Mouse (Mus musculus): ENCODE measurements around the gene Prrg4.
"Not testable (repeated sequence)": the region's sequence is repeated elsewhere in the genome, so short reads cannot be mapped to it uniquely, and the experiment has no call there.

Prrg4 gene

DNA sequence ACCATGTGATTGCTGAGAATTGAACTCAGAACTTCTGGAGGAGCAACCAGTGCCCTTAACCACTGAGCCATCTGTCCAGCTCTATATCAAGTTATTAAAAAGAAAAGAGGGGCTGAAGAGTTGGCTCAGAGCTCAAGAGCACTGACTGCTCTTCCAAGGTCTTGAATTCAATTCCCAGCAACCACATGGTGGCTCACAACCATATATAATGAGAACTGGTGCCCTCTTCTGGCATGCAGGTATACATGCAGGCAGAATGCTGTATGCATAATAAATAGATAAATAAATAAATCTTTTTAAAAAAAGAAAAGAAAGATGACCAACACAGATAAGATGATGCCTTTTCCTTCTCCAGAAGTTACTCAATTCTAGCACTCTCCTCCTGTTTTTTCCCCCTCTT is 8.7 kb downstream of the Prrg4 start:
- DNase-seq, result no peak

DNA sequence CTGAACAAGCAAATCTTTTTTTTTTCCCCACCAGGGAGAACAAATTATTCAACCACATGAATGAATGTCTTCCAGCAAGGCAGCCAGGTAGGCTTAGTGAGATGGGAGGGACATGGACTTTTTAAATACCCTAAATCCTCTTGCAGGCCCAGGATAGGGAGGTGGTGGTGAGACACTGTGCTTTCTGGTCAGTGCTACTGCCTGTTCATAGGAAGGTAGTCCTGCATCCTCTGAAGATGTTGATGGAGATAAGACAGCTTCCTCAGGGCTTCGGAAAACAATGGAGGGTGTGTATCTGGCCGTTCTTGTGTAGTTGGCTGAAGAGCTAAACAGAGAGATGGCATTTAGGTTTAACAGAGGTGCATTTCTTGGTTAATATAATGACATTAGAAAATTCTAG is 17.2 kb downstream of the Prrg4 start:
- no peak for DNase-seq

DNA sequence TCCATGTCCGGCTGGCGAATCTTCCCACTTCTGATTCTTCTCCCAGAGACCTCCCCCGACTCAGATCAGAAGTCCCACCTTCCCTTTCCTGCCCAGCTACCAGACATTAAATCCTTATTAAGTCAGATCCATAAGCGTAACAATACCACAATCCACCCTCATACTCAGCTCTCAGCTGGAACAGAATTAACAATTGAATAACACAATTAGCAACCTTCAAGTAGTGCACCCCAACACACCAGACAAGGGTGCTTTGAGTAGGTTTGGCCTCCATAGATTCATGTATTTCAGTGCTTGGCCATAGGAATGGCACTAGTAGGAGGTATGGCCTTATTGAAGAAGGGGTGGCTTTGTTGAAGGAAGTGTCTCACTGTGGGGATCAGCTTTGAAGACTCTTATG is 23.5 kb downstream of the Prrg4 start:
- no peak for DNase-seq

DNA sequence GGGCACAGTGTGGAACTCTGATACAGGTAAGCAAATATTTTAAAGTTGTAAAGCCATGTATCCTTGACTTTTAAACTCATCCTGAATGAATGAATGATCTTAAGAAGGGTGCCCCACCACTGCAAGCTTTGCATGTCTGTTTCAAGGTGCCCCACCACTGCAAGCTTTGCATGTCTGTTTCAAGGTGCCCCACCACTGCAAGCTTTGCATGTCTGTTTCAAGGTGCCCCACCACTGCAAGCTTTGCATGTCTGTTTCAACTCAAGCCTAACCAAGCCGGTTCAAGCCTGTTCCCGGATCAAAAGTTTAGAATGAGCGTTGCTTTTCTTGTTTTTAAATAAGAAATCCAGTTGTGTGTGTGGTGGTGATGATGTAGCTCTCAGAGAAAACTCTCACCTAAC is 30.9 kb downstream of the Prrg4 start:
- DNase-seq, result not testable (repeated sequence)

DNA sequence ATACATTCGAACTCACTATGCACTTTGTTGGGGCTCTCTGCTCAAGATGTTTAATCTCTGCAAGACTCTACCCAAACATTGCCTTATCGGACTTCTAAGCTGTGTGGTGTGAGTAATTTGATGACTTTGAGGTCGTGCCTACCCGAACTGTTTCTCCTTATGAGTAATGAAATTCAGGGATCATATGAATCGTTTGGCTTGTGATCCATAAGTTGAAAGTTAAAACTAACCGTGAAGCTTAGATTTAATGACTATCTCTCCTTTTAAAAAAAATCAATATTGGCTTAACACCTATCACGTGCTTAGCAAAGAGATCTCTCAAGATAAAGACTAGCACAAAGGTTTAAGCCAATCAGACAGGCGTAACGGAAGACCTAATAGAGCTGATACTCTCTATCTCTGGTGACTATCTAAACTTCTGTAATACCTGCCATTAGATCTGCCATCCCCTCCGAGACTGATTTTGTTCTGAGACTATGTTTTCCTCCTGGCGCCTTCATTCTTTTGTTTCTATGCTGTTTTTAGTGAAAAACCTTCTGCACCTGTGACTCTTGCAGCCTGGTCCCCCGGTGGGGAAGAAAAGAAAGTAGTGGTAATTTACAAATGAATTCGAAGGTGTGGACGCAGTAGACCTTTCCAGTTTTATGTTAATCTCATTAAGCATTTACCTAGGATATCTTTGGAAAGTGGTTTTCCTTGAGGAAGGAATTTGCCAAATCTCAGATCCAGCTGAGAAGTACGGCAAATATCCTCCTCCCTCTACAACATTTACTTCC is 31.9 kb downstream of the Prrg4 start:
- no peak for DNase-seq

DNA sequence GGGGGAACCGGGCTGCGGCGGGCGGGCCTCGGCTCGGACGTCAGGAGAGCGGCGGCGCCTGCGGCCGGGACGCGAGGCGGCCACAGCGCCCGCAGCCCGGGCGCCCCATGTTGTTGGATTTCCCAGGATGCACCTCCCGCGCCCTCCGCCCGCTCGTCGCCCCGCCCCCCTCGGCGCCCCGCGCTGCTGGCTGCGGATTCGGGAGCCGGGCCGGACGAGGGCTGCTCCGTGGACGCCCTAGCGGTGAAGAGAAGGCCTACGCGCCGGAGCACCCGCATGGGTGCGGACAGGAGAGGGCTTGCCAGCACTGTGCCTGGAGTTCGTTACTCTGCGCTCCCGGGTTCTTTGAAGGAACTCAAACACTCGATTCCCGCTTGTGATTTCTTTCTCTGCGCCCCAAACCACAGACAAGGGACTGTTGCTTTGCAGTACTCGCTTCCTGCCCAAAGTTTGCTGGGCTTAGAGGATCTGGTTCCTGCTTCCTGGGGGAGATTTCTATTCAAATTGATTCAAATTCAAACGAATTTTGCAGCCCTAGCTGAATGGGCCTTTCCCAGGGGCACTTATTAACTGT is 32.7 kb downstream of the Prrg4 start:
- peak; percentile 89 for DNase-seq

DNA sequence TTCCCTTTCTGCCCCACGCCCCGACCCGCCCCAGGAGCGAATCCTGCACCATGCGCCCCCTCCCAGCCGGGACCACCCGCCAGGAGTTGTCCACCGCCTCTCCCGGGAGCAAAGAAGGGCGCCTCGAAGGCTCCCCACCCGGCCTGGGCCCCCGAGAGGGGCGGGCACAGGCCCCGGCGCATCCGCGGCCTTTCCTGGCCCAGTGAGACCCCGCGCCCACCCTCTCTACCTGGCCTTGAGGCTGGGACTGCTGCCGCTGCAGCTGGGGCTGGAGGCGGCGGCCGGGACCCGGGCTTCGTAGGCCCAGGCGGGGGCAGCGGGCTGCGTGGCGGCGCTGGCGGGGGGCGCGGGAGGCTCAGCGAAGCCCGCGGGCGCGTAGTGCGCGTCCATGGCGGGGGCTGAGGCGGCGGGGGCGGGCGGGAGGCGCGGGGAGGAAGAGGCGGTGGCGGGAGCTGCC is 33.3 kb downstream of the Prrg4 start, which contains the start of gene Qser1:
Qser1 (minus strand) TSS at position 390 of the 457 bp plus-strand sequence.
- DNase-seq, result no peak

DNA sequence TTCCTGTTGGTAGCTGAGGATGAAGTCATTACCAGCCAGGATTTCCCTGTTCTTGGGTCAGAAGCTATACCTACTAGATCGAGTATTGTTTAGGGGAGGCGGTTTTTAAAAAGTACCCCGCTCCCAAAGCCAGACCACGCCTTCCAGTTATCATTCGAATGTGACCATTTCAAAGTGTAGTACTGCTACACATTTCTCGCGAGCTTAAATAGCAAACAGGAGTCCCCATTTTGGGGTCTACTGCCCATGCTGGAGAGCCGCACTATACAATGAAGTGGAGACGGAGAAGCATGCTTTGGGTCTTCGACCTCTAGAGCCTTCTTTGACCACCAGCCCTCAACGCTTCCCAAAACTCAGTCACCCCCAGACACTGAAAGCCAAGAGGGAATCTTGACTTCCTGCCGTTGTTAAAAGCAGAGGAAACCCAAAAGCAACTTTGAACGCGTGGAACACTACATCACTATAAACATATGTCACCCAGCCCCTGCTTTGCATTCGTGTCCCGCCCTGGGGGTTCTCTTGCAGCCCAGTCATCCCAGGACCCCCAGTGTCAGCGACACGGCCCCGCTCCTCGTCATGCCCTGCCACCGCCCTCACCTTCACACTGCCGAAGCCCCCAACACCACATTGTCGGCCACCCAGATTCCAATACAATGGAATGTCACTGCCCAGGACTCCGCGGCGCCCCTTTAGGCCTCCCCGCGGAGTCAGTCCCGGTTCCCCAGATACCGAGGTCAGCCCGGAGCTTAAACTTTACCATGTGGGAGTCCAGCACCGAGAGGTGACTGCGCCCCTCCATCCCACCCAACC is 33.9 kb downstream of the Prrg4 start:
- DNase-seq, result peak; percentile 26

DNA sequence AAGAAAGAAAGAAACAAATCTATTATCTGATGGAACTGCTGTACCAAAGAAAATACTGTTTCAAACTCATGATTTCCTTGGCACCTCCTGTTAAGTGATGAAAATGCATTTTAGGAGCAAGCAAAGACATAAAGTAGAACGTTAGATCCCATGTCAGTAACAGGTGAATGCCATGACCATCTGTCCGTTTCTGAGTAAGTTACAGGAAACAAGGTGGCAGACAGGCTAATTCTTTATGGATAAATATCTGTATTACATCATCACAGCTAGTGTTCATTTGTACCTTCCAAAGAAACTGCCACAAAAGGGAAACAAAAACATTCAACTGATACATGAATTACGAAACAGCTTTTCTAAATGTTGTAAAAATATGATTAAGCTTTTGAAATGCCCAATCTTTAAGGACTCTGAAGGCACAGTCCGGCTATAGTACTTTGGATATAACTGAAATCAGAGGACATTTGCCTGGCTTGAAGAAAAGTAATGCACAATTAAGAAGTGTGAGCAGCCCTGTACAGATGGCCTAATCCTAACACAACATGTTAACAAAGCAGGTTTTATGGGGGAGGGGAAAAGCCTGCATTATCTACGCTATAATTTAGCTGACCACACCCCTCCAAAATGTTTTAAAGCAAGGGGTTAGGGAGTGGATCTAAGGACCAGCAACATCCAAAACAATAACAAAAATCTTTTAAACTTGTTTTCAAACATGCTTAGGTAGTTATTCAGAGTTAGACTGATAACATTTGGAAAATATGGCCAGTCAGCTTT is 35.3 kb downstream of the Prrg4 start:
- no peak for DNase-seq

DNA sequence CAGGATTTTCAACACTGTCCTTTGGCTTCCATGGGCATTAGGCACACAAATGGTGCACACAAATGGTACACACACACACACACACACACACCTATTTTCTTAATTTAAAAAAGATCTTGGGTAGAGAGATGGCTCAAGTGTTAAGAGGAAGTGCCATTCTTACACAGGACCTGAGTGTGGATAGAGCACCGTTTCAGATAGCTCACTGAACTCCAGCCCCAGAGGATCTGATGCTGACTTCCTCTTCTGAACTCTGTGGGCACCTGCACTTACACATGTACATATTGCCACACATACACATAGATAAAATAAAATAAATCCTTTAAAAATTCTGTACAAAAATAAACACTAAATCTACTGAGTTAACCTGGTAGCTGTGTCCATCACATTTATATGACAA is 44.2 kb downstream of the Prrg4 start:
- DNase-seq, result no peak
